Mouse (Mus musculus): Measurements from ENCODE around the gene Esyt2. TPM values are rescaled to one million over a fixed set of nuclear protein-coding genes. Genes with fewer than 3 reads are reported as not detected.

Esyt2 gene
- polyA plus RNA-seq, 1 experiment from 2014 or later: 20.9 TPM

- Histone ChIP-seq H3K4me1 (replicated peaks; ENCODE audit: control insufficient read depth, insufficient read depth, low read length) (no peaks in the 10 kb centered on the region), H3K9ac (ENCODE audit: low read depth, low read length) (no peak overlapping the region), H3K27ac (ENCODE audit: low read depth, low read length) (no peak overlapping the region), H3K4me2 (no peak overlapping the region), H3K36me3 (ENCODE audit: control insufficient read depth, insufficient read depth, low read length) (no peaks in the 10 kb centered on the region), H3K27me3 (replicated peaks; ENCODE audit: control insufficient read depth, insufficient read depth, low read length) (no peaks in the 10 kb centered on the region), H3K9me3 (ENCODE audit: control insufficient read depth, low read length) (no peaks in the 10 kb centered on the region), H3K4me3 (ENCODE audit: low read depth, low read length) (no peak overlapping the region)
- DNase-seq (ENCODE audit: low spot score) (no peak), ATAC-seq (replicated peaks; ENCODE audit: low FRiP score) (no peak)
- 44% methylated on average over 1 of the region's 1 CpGs for WGBS
Observed at GRCm38 (mm10) chr12:116389868-116390267, 108.9 kb downstream of the Esyt2 start.

GRCm38 (mm10) chr12:116394327-116394726, 113.3 kb downstream of the Esyt2 start:
- Histone ChIP-seq H3K9me3 (ENCODE audit: control insufficient read depth, low read length) (no peaks in the 10 kb centered on the region), H3K27me3 (replicated peaks; ENCODE audit: control insufficient read depth, insufficient read depth, low read length) (no peaks in the 10 kb centered on the region), H3K4me2 (no peak overlapping the region), H3K36me3 (ENCODE audit: control insufficient read depth, insufficient read depth, low read length) (0 out of 2 replicates have a peak, but pooled peaks cover under 1% of the 10 kb centered on the region), H3K27ac (ENCODE audit: low read depth, low read length) (no peak overlapping the region), H3K9ac (ENCODE audit: low read depth, low read length) (no peak overlapping the region), H3K4me1 (replicated peaks; ENCODE audit: control insufficient read depth, insufficient read depth, low read length) (no peaks in the 10 kb centered on the region), H3K4me3 (ENCODE audit: low read depth, low read length) (no peak overlapping the region)
- WGBS: 74% methylated on average over 2 of the region's 2 CpGs
- no peak for DNase-seq (ENCODE audit: low spot score)
- no peak for ATAC-seq (replicated peaks; ENCODE audit: low FRiP score)

GRCm38 (mm10) chr12:116395312-116395711, 114.3 kb downstream of the Esyt2 start:
- Histone ChIP-seq H3K4me2 (no peak overlapping the region), H3K27ac (ENCODE audit: low read depth, low read length) (no peak overlapping the region), H3K9ac (ENCODE audit: low read depth, low read length) (no peak overlapping the region), H3K4me1 (replicated peaks; ENCODE audit: control insufficient read depth, insufficient read depth, low read length) (no peaks in the 10 kb centered on the region), H3K4me3 (ENCODE audit: low read depth, low read length) (no peak overlapping the region), H3K9me3 (ENCODE audit: control insufficient read depth, low read length) (no peaks in the 10 kb centered on the region), H3K27me3 (replicated peaks; ENCODE audit: control insufficient read depth, insufficient read depth, low read length) (no peaks in the 10 kb centered on the region), H3K36me3 (ENCODE audit: control insufficient read depth, insufficient read depth, low read length) (0 out of 2 replicates have a peak, but pooled peaks cover 2% of the 10 kb centered on the region)
- WGBS: 76% methylated on average over 2 of the region's 2 CpGs
- no peak for DNase-seq (ENCODE audit: low spot score)
- ATAC-seq (replicated peaks; ENCODE audit: low FRiP score): no peak

GRCm38 (mm10) chr12:116396072-116396695, 115.2 kb downstream of the Esyt2 start:
- Histone ChIP-seq H3K4me2 (no peak overlapping the region), H3K9me3 (ENCODE audit: control insufficient read depth, low read length) (no peaks in the 10 kb centered on the region), H3K27ac (ENCODE audit: low read depth, low read length) (no peak overlapping the region), H3K9ac (ENCODE audit: low read depth, low read length) (no peak overlapping the region), H3K27me3 (replicated peaks; ENCODE audit: control insufficient read depth, insufficient read depth, low read length) (no peaks in the 10 kb centered on the region), H3K4me3 (ENCODE audit: low read depth, low read length) (no peak overlapping the region), H3K4me1 (replicated peaks; ENCODE audit: control insufficient read depth, insufficient read depth, low read length) (no peaks in the 10 kb centered on the region), H3K36me3 (ENCODE audit: control insufficient read depth, insufficient read depth, low read length) (0 out of 2 replicates have a peak, but pooled peaks cover 2% of the 10 kb centered on the region)
- WGBS: 71% methylated on average over 2 of the region's 2 CpGs
- DNase-seq (ENCODE audit: low spot score): no peak
- no peak for ATAC-seq (replicated peaks; ENCODE audit: low FRiP score)

- peak overlapping the region; percentile 87 for H3K4me3 ChIP-seq (ENCODE audit: low read depth, low read length)
- peak overlapping the region; percentile 65 for H3K9ac ChIP-seq (ENCODE audit: low read depth, low read length)
- H3K4me2 ChIP-seq: peak overlapping the region; percentile 71
- H3K9me3 ChIP-seq (ENCODE audit: control insufficient read depth, low read length): peaks cover 2% of the 10 kb centered on the region; the same call in 1 of the 2 replicates
- peaks cover 14% of the 10 kb centered on the region for H3K4me1 ChIP-seq (replicated peaks; ENCODE audit: control insufficient read depth, insufficient read depth, low read length)
- WGBS: 91% methylated on average over 18 of the region's 18 CpGs
- no peak for DNase-seq (ENCODE audit: low spot score)
- H3K36me3 ChIP-seq (ENCODE audit: control insufficient read depth, insufficient read depth, low read length): peaks cover 12% of the 10 kb centered on the region
- no peak overlapping the region for H3K27ac ChIP-seq (ENCODE audit: low read depth, low read length)
- ATAC-seq (replicated peaks; ENCODE audit: low FRiP score): peak; percentile 0; the same call in 1 of the 2 replicates
- H3K27me3 ChIP-seq (replicated peaks; ENCODE audit: control insufficient read depth, insufficient read depth, low read length): no peaks in the 10 kb centered on the region
Observed at GRCm38 (mm10) chr12:116404012-116404679, 123.2 kb downstream of the Esyt2 start.

- peak within 1 kb of the TSS; percentile 72 for H3K27ac ChIP-seq (ENCODE audit: low read depth, low read length)
- WGBS: under 1% methylated on average over 72 of the region's 72 CpGs
- H3K9me3 ChIP-seq (ENCODE audit: control insufficient read depth, low read length): peaks cover 2% of the 10 kb centered on the region; the same call in 1 of the 2 replicates
- DNase-seq (ENCODE audit: low spot score): peak; percentile 99
- ATAC-seq (replicated peaks; ENCODE audit: low FRiP score): peak; percentile 98
- H3K36me3 ChIP-seq (ENCODE audit: control insufficient read depth, insufficient read depth, low read length): peaks cover 12% of the 10 kb centered on the region
- H3K4me2 ChIP-seq: peak within 1 kb of the TSS; percentile 73
- peak within 1 kb of the TSS; percentile 87 for H3K4me3 ChIP-seq (ENCODE audit: low read depth, low read length)
- peak within 1 kb of the TSS; percentile 93 for H3K9ac ChIP-seq (ENCODE audit: low read depth, low read length)
- H3K4me1 ChIP-seq (replicated peaks; ENCODE audit: control insufficient read depth, insufficient read depth, low read length): peaks cover 14% of the 10 kb centered on the region
- no peaks in the 10 kb centered on the region for H3K27me3 ChIP-seq (replicated peaks; ENCODE audit: control insufficient read depth, insufficient read depth, low read length)
Observed at GRCm38 (mm10) chr12:116405045-116405835, 124.2 kb downstream of the Esyt2 start, which contains the start of gene Ncapg2. Gene Ncapg2 (plus strand): TSS chr12:116405402.

- H3K9ac ChIP-seq (ENCODE audit: low read depth, low read length): peak overlapping the region; percentile 93
- H3K27ac ChIP-seq (ENCODE audit: low read depth, low read length): peak overlapping the region; percentile 72
- no peak for DNase-seq (ENCODE audit: low spot score)
- H3K9me3 ChIP-seq (ENCODE audit: control insufficient read depth, low read length): peaks cover 2% of the 10 kb centered on the region; the same call in 1 of the 2 replicates
- peak overlapping the region; percentile 87 for H3K4me3 ChIP-seq (ENCODE audit: low read depth, low read length)
- peak; percentile 29; the same call in 1 of the 2 replicates for ATAC-seq (replicated peaks; ENCODE audit: low FRiP score)
- peak overlapping the region; percentile 73 for H3K4me2 ChIP-seq
- 10% methylated on average over 8 of the region's 8 CpGs for WGBS
- peaks cover 13% of the 10 kb centered on the region for H3K36me3 ChIP-seq (ENCODE audit: control insufficient read depth, insufficient read depth, low read length)
- H3K27me3 ChIP-seq (replicated peaks; ENCODE audit: control insufficient read depth, insufficient read depth, low read length): no peaks in the 10 kb centered on the region
- peaks cover 14% of the 10 kb centered on the region for H3K4me1 ChIP-seq (replicated peaks; ENCODE audit: control insufficient read depth, insufficient read depth, low read length)
Observed at GRCm38 (mm10) chr12:116405836-116406155, 124.8 kb downstream of the Esyt2 start.

- H3K9ac ChIP-seq (ENCODE audit: low read depth, low read length): no peak overlapping the region
- peak overlapping the region; percentile 73 for H3K4me2 ChIP-seq
- no peak for ATAC-seq (replicated peaks; ENCODE audit: low FRiP score)
- H3K27ac ChIP-seq (ENCODE audit: low read depth, low read length): no peak overlapping the region
- H3K27me3 ChIP-seq (replicated peaks; ENCODE audit: control insufficient read depth, insufficient read depth, low read length): no peaks in the 10 kb centered on the region
- H3K9me3 ChIP-seq (ENCODE audit: control insufficient read depth, low read length): no peaks in the 10 kb centered on the region; the same call in 1 of the 2 replicates
- DNase-seq (ENCODE audit: low spot score): no peak
- peaks cover 17% of the 10 kb centered on the region for H3K36me3 ChIP-seq (ENCODE audit: control insufficient read depth, insufficient read depth, low read length)
- peaks cover 14% of the 10 kb centered on the region for H3K4me1 ChIP-seq (replicated peaks; ENCODE audit: control insufficient read depth, insufficient read depth, low read length)
- 71% methylated on average over 5 of the region's 5 CpGs for WGBS
- no peak overlapping the region for H3K4me3 ChIP-seq (ENCODE audit: low read depth, low read length)
Observed at GRCm38 (mm10) chr12:116407883-116408282, 126.9 kb downstream of the Esyt2 start.
